Mouse (Mus musculus): ENCODE results near the gene Pam16.

DNA sequence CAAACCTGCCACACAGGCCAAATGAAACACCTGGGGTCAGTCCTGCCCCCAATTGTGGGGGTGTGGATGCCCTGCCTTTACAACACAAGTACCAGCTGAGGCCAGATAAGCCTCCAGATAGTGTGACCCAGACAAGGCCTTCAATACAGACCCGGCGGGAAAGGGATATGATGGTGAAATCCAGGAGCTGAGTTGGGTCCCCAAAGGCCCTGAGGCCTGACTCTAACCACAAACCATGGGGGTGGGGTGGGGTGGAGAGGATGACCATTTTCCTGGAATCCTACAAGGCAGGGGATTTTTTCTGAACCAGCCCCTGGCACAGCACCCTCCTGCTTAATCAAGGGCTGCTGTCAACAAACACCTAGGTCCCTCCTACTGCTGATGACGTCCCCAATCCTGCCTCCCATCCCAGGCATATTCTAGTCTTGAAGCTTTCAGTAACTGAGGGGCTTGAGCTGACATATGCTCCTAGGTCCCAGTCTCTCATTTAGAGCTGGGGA, 14.2 kb upstream of the Pam16 start:
- TF ChIP-seq CTCF (IDR thresholded peaks at IDR 0.05; ENCODE audit: borderline replicate concordance, control insufficient read depth, extremely low read depth, insufficient read depth, low read length, poor library complexity), result no peak
- TF ChIP-seq POLR2A (IDR thresholded peaks at IDR 0.05; ENCODE audit: control insufficient read depth, extremely low read depth, insufficient read depth, low read length, poor library complexity), result no peak

Data from thymus, adult 2 months (tissue).